Mouse (Mus musculus): ENCODE measurements around the gene Urgcp. TPM values are rescaled to one million over a fixed set of nuclear protein-coding genes. Genes with fewer than 3 reads are reported as not detected.

Urgcp gene
- polyA plus RNA-seq, 1 experiment from 2014 or later, result 18.2 TPM

DNA sequence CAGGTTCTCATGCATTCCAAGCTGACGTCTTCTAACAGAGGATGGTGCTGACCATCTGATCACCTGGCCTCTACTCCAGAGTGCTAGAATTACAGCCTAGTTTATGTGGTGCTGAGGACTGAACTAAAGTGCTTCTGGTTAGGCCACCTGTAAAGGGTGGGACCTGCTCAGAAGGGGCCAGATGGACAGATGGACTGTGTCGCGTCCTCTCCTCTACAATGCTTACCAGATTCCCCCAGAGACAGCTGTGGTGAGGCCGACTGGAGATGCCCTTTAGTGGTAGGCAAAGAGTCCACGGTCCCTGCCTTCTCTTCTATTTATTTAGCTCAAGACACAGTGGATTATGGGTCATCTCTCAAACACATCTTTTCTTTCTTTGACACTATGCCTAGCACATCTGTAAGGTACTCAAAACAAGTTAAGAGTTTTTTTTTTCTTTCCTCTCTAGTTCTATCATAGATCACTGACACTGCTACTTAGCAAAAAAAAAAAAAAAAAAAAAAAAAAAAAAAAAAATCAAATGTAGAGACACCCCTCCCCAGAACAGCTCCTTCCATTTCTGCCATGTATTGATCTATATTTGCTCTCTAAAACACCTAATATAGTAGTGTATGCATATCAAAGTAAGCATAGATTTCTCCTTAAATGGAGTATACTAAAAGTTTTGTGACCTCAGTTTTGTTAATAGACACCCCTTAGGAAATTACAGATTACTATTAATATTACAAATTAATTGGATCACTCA, 23.1 kb downstream of the Urgcp start:
- Histone ChIP-seq H3K4me2 (ENCODE audit: low read length) (no peak overlapping the region), H3K9me3 (ENCODE audit: control insufficient read depth, low read length) (no peaks in the 10 kb centered on the region), H3K4me3 (ENCODE audit: low read depth, low read length) (no peak overlapping the region), H3K27ac (ENCODE audit: low read depth) (no peak overlapping the region), H3K9ac (ENCODE audit: low read length) (no peak overlapping the region), H3K4me1 (replicated peaks; ENCODE audit: control insufficient read depth, insufficient read depth, low read length) (0 out of 2 replicates have a peak, but pooled peaks cover 3% of the 10 kb centered on the region), H3K27me3 (replicated peaks; ENCODE audit: control insufficient read depth, insufficient read depth, low read length) (no peaks in the 10 kb centered on the region), H3K36me3 (ENCODE audit: control insufficient read depth, insufficient read depth, low read length) (no peaks in the 10 kb centered on the region)
- DNase-seq (ENCODE audit: low spot score) (no peak), ATAC-seq (replicated peaks; ENCODE audit: low FRiP score, low TSS enrichment, low read depth) (no peak)
- WGBS, result 72% methylated on average over 5 of the region's 5 CpGs

DNA sequence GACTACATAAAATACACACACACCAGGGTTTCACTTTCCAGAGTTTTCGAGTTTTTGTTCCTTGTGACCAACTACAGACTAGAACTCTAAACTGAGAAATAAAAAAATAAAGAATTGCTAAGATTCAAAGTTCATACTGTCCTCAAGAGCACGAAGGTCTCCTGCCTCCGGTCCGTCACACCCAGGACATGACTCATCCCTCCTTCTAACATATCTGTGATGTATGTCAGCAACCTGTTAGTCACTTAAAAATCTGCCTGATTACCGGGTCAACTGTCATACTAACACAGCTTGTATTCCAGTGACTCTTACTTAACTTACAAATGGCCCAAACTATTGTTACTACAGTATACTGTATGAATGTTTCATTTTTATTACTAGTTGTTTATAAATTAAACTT, 25.0 kb downstream of the Urgcp start:
- no peak overlapping the region for H3K9ac ChIP-seq (ENCODE audit: low read length)
- ATAC-seq (replicated peaks; ENCODE audit: low FRiP score, low TSS enrichment, low read depth), result no peak
- no peak overlapping the region for H3K4me2 ChIP-seq (ENCODE audit: low read length)
- DNase-seq (ENCODE audit: low spot score), result no peak
- no peak overlapping the region for H3K27ac ChIP-seq (ENCODE audit: low read depth)
- no peak overlapping the region for H3K4me3 ChIP-seq (ENCODE audit: low read depth, low read length)
- H3K27me3 ChIP-seq (replicated peaks; ENCODE audit: control insufficient read depth, insufficient read depth, low read length), result no peaks in the 10 kb centered on the region
- H3K9me3 ChIP-seq (ENCODE audit: control insufficient read depth, low read length), result no peaks in the 10 kb centered on the region
- H3K36me3 ChIP-seq (ENCODE audit: control insufficient read depth, insufficient read depth, low read length), result no peaks in the 10 kb centered on the region; the same call in 1 of the 2 replicates
- 84% methylated on average over 5 of the region's 5 CpGs for WGBS
- 0 out of 2 replicates have a peak, but pooled peaks cover 3% of the 10 kb centered on the region for H3K4me1 ChIP-seq (replicated peaks; ENCODE audit: control insufficient read depth, insufficient read depth, low read length)

DNA sequence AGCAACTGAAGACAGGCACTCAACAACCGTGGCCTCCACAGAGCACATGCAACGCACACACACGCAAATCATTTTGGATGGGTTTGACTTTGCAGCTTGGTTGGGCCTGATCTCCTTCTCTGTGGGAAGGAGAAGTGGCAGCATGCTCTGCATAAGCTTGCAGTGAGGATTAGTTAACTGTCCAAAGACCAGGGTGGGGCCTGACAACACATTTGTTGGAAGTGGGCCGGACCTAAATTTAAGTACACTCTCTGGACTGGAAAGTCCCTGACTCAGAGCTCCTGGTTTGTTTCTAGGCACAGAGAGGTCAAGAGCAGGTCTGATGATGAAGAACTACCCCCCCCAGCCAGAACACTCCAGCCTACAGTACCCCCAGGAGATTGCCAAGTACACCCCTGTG, 27.9 kb downstream of the Urgcp start:
- WGBS, result 88% methylated on average over 4 of the region's 4 CpGs
- no peak for DNase-seq (ENCODE audit: low spot score)

GRCm38 (mm10) chr11:5732401-5732800, 29.8 kb downstream of the Urgcp start:
- Histone ChIP-seq H3K36me3 (ENCODE audit: control insufficient read depth, insufficient read depth, low read length) (no peaks in the 10 kb centered on the region; the same call in 1 of the 2 replicates), H3K4me2 (ENCODE audit: low read length) (no peak overlapping the region), H3K4me3 (ENCODE audit: low read depth, low read length) (no peak overlapping the region), H3K9ac (ENCODE audit: low read length) (no peak overlapping the region), H3K27me3 (replicated peaks; ENCODE audit: control insufficient read depth, insufficient read depth, low read length) (no peaks in the 10 kb centered on the region), H3K27ac (ENCODE audit: low read depth) (0 out of 2 replicates have a peak overlapping the region, but pooled peaks have one; percentile 25), H3K9me3 (ENCODE audit: control insufficient read depth, low read length) (no peaks in the 10 kb centered on the region), H3K4me1 (replicated peaks; ENCODE audit: control insufficient read depth, insufficient read depth, low read length) (0 out of 2 replicates have a peak, but pooled peaks cover 3% of the 10 kb centered on the region)
- ATAC-seq (replicated peaks; ENCODE audit: low FRiP score, low TSS enrichment, low read depth) (no peak; the same call in 1 of the 2 replicates), DNase-seq (ENCODE audit: low spot score) (no peak)
- WGBS, result 67% methylated on average over 5 of the region's 5 CpGs

More for the DNA sequence above, 27.9 kb downstream of the Urgcp start:
- Histone ChIP-seq H3K27ac (ENCODE audit: low read depth) (no peak overlapping the region), H3K36me3 (ENCODE audit: control insufficient read depth, insufficient read depth, low read length) (no peaks in the 10 kb centered on the region; the same call in 1 of the 2 replicates), H3K9me3 (ENCODE audit: control insufficient read depth, low read length) (no peaks in the 10 kb centered on the region), H3K9ac (ENCODE audit: low read length) (no peak overlapping the region), H3K27me3 (replicated peaks; ENCODE audit: control insufficient read depth, insufficient read depth, low read length) (no peaks in the 10 kb centered on the region), H3K4me3 (ENCODE audit: low read depth, low read length) (no peak overlapping the region), H3K4me1 (replicated peaks; ENCODE audit: control insufficient read depth, insufficient read depth, low read length) (0 out of 2 replicates have a peak, but pooled peaks cover 3% of the 10 kb centered on the region), H3K4me2 (ENCODE audit: low read length) (no peak overlapping the region)
- no peak for ATAC-seq (replicated peaks; ENCODE audit: low FRiP score, low TSS enrichment, low read depth)

DNA sequence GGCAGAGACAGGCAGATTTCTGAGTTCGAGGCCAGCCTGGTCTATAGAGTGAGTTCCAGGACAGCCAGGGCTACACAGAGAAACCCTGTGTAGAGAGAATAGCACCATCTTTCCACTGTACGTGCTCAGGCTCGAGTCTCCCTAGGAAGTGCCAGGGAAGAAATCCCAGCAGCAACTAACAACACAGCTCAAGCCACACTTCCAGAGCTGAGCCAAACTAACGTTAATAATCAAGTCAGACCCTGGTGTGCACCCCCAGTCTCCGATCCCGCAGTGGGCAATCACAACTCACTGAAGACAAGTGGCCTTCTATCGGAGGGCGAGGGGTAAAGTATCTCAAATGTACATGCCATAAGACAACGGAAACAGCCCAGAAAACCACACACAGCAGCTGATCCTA, 32.6 kb downstream of the Urgcp start:
- Histone ChIP-seq H3K9me3 (ENCODE audit: control insufficient read depth, low read length) (no peaks in the 10 kb centered on the region), H3K36me3 (ENCODE audit: control insufficient read depth, insufficient read depth, low read length) (peaks cover under 1% of the 10 kb centered on the region; the same call in 1 of the 2 replicates), H3K4me1 (replicated peaks; ENCODE audit: control insufficient read depth, insufficient read depth, low read length) (0 out of 2 replicates have a peak, but pooled peaks cover under 1% of the 10 kb centered on the region), H3K27me3 (replicated peaks; ENCODE audit: control insufficient read depth, insufficient read depth, low read length) (no peaks in the 10 kb centered on the region), H3K27ac (ENCODE audit: low read depth) (no peak overlapping the region), H3K9ac (ENCODE audit: low read length) (no peak overlapping the region), H3K4me2 (ENCODE audit: low read length) (no peak overlapping the region), H3K4me3 (ENCODE audit: low read depth, low read length) (no peak overlapping the region)
- no peak for DNase-seq (ENCODE audit: low spot score)
- no peak for ATAC-seq (replicated peaks; ENCODE audit: low FRiP score, low TSS enrichment, low read depth)
- 89% methylated on average over 9 of the region's 9 CpGs for WGBS

GRCm38 (mm10) chr11:5718611-5719354, 43.4 kb downstream of the Urgcp start:
- Histone ChIP-seq H3K27ac (ENCODE audit: low read depth) (no peak overlapping the region), H3K9ac (ENCODE audit: low read length) (no peak overlapping the region), H3K27me3 (replicated peaks; ENCODE audit: control insufficient read depth, insufficient read depth, low read length) (no peaks in the 10 kb centered on the region), H3K4me3 (ENCODE audit: low read depth, low read length) (no peak overlapping the region), H3K9me3 (ENCODE audit: control insufficient read depth, low read length) (0 out of 2 replicates have a peak, but pooled peaks cover 2% of the 10 kb centered on the region), H3K36me3 (ENCODE audit: control insufficient read depth, insufficient read depth, low read length) (peaks cover 60% of the 10 kb centered on the region), H3K4me1 (replicated peaks; ENCODE audit: control insufficient read depth, insufficient read depth, low read length) (no peaks in the 10 kb centered on the region), H3K4me2 (ENCODE audit: low read length) (no peak overlapping the region)
- DNase-seq (ENCODE audit: low spot score) (no peak), ATAC-seq (replicated peaks; ENCODE audit: low FRiP score, low TSS enrichment, low read depth) (no peak)
- 88% methylated on average over 12 of the region's 12 CpGs for WGBS

DNA sequence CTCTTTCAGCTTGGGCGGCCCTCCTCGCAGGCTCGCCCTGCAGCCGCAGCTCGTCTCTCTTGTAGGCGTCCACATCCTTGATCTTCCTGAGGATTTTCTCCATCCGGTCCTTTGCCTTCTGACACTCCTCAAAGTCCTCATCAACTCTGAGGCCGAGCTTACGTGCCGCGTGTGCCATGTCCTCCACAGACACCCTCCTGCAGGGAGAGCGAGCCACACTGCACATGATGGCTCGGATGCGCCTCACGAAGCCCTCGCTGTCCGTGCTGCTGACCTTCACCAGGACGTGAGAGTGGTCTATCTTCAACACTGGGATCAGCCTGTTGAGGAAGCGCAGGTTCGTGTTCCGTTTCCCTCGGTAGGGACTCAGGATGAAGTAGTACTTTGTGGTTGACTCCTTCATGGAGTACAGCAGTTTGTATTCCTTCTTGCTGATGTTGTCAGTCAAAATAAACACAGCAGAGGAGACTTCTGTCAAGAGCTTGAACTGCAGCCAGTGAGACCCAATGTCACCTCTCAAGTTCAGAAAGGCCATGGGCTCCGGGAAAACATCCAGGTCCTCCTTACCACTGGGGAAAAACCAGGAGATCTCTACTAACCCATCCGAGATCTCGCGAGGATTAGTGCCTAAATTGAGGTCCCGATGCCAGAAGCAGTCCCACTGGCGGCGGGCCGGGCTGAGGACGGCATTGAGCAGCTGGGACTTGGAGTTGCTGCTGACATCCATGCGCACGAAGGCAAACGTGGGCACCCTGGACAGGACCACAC, 45.1 kb downstream of the Urgcp start:
- Histone ChIP-seq H3K27ac (ENCODE audit: low read depth) (no peak overlapping the region), H3K4me1 (replicated peaks; ENCODE audit: control insufficient read depth, insufficient read depth, low read length) (no peaks in the 10 kb centered on the region), H3K9me3 (ENCODE audit: control insufficient read depth, low read length) (0 out of 2 replicates have a peak, but pooled peaks cover 1% of the 10 kb centered on the region), H3K4me3 (ENCODE audit: low read depth, low read length) (no peak overlapping the region), H3K36me3 (ENCODE audit: control insufficient read depth, insufficient read depth, low read length) (peaks cover 57% of the 10 kb centered on the region), H3K9ac (ENCODE audit: low read length) (no peak overlapping the region), H3K27me3 (replicated peaks; ENCODE audit: control insufficient read depth, insufficient read depth, low read length) (no peaks in the 10 kb centered on the region), H3K4me2 (ENCODE audit: low read length) (no peak overlapping the region)
- DNase-seq (ENCODE audit: low spot score) (no peak), ATAC-seq (replicated peaks; ENCODE audit: low FRiP score, low TSS enrichment, low read depth) (no peak)
- 92% methylated on average over 34 of the region's 34 CpGs for WGBS

- Histone ChIP-seq H3K9me3 (ENCODE audit: control insufficient read depth, low read length) (no peaks in the 10 kb centered on the region), H3K36me3 (ENCODE audit: control insufficient read depth, insufficient read depth, low read length) (peaks cover 54% of the 10 kb centered on the region), H3K27ac (ENCODE audit: low read depth) (no peak overlapping the region), H3K27me3 (replicated peaks; ENCODE audit: control insufficient read depth, insufficient read depth, low read length) (no peaks in the 10 kb centered on the region), H3K4me2 (ENCODE audit: low read length) (no peak overlapping the region), H3K4me3 (ENCODE audit: low read depth, low read length) (no peak overlapping the region), H3K9ac (ENCODE audit: low read length) (no peak overlapping the region), H3K4me1 (replicated peaks; ENCODE audit: control insufficient read depth, insufficient read depth, low read length) (no peaks in the 10 kb centered on the region)
- DNase-seq (ENCODE audit: low spot score), result no peak
- 89% methylated on average over 11 of the region's 11 CpGs for WGBS
- no peak for ATAC-seq (replicated peaks; ENCODE audit: low FRiP score, low TSS enrichment, low read depth)
Measured at GRCm38 (mm10) chr11:5716246-5716645, 45.9 kb downstream of the Urgcp start.

Data from intestine, embryonic 14.5 days (tissue).